Mouse (Mus musculus) heart, embryonic 10.5 days (tissue): ENCODE measurements around the gene Abce1. TPM values are rescaled to one million over a fixed set of nuclear protein-coding genes. Genes with fewer than 3 reads are reported as not detected.
A peak's percentile ranks its signal among the peaks of the same experiment; 100 is the strongest.

ENCODE experiments used
- DNase-seq: peaks from one replicate; pipeline ENCODE4 v3.0.0-alpha.2; 2017; ENCODE audit warnings: low spot score
- H3K27ac ChIP-seq: fragments of 300-500 bp; sonication (generic); 2 replicates; pipeline ENCODE4 v1.5.1; 2016; ENCODE audit warnings: mild to moderate bottlenecking
- H3K27me3 ChIP-seq: fragments of 300-500 bp; sonication (generic); 2 replicates; pipeline ENCODE4 v1.6.1; 2016; ENCODE audit warnings: mild to moderate bottlenecking; ENCODE audit not compliant: poor library complexity, insufficient read depth, severe bottlenecking
- H3K36me3 ChIP-seq: fragments of 300-500 bp; sonication (generic); 2 replicates; pipeline ENCODE4 v1.6.1; 2016; ENCODE audit warnings: mild to moderate bottlenecking, moderate library complexity
- H3K4me1 ChIP-seq: fragments of 300-500 bp; sonication (generic); 2 replicates; pipeline ENCODE4 v1.6.1; 2016; ENCODE audit warnings: mild to moderate bottlenecking
- H3K4me3 ChIP-seq: fragments of 300-500 bp; sonication (generic); 2 replicates; pipeline ENCODE4 v1.5.1; 2016; ENCODE audit warnings: mild to moderate bottlenecking, moderate library complexity
- H3K9me3 ChIP-seq: fragments of 300-500 bp; sonication (generic); 2 replicates; pipeline ENCODE4 v1.6.1; 2016; ENCODE audit warnings: mild to moderate bottlenecking, moderate library complexity
- WGBS: fragments of 180-500 bp; shearing (Covaris S2); methylation state at CpG from one replicate; pipeline ENCODE4 v1.1.7; 2016; 5-methylcytosine and 5-hydroxymethylcytosine counted together
- polyA plus RNA-seq: library from polyadenylated mRNA; unstranded; fragments of >200 nt; fragmentation: Nextera tagmentation; extraction: Ambion mirVana; gene quantifications from 2 replicates; pipeline ENCODE4 v1.2.1, GENCODE M21; 2016

Abce1 gene
- polyA plus RNA-seq, 1 experiment from 2014 or later, result 120 TPM

DNA sequence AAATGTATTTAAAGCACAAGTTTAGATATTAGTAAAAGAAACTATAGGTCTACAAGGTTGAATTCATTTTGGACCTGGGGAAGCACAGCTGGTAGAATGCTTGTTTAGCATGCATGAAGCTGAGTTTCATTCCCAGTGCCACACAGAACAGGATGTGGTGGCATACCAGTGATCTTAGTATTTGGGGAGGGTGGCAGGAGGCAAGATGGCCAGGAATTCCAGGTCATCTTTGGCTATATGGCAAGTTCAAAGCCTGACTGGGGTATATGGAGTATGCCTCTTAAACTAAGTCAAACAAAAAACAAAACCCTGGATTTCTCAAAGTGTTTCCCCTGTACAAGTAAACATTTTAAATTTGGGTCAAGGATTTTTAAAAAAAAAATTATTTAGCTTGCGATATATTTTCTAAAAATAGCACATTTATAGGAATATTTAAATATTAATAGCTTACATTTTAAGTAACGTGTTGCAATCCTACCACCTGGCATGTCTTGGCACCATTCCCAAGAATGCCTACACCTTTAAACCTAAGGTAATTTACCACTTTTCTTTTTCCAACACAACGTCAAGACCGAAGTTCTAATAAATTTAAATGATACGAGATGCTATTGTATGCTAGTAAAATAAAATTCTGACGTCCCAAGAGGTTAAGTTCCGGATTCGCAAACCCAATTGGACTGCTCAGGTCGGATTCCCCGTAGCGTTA is 73.4 kb downstream of the Abce1 start:
- DNase-seq, result no peak
- WGBS, result 11% methylated on average over 11 of the region's 11 CpGs
- Histone ChIP-seq H3K4me1 (peaks cover 15% of the 10 kb centered on the region), H3K4me3 (peak overlapping the region; percentile 97), H3K27ac (peak overlapping the region; percentile 99), H3K36me3 (no peaks in the 10 kb centered on the region), H3K9me3 (0 out of 2 replicates have a peak, but pooled peaks cover 3% of the 10 kb centered on the region), H3K27me3 (no peaks in the 10 kb centered on the region)

DNA sequence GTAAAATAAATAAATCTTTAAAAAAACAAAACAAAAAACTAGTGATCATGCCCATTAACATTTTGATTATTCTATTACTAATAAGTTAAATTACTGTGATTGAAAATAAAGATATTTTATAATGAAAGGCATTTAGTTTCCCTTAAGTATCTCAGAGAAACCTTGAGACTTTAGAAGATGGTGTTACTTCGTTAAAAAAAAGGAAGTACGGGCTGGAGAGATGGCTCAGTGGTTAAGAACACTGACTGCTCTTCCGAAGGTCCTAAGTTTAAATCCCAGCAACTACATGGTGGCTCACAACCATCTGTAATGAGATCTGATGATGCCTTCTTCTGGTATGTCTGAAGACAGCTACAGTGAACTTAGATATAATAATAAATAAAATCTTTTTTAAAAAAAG is 74.3 kb downstream of the Abce1 start:
- WGBS, result 77% methylated on average over 3 of the region's 3 CpGs
- no peaks in the 10 kb centered on the region for H3K36me3 ChIP-seq
- H3K4me3 ChIP-seq, result no peak overlapping the region

DNA sequence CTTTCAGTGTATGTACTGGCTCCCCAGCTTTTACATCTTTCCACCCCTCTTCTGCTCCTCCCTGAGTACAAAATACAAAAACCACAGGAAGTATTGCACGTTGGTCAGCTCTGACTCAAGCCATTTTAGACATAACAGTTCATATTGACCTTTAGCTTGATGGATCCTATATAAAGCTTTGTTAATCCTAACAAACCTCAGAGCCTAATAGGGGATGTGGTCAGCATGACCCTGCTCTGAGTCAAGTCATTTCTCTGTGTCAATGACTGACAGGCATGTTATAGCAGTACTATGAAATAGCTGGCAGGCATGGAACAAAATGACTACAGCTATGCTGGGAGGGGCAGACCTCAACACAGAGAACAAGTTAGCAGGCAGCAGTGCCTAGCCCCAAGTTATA is 75.4 kb downstream of the Abce1 start:
- Histone ChIP-seq H3K27ac (no peak overlapping the region), H3K9me3 (0 out of 2 replicates have a peak, but pooled peaks cover 3% of the 10 kb centered on the region), H3K4me3 (no peak overlapping the region), H3K4me1 (peaks cover 3% of the 10 kb centered on the region; the same call in 1 of the 2 replicates), H3K36me3 (no peaks in the 10 kb centered on the region), H3K27me3 (no peaks in the 10 kb centered on the region)
- 81% methylated on average over 1 of the region's 1 CpGs for WGBS
- no peak for DNase-seq

More for the DNA sequence above, 74.3 kb downstream of the Abce1 start:
- Histone ChIP-seq H3K27ac (no peak overlapping the region), H3K9me3 (0 out of 2 replicates have a peak, but pooled peaks cover 3% of the 10 kb centered on the region), H3K4me1 (peaks cover 8% of the 10 kb centered on the region; the same call in 1 of the 2 replicates), H3K27me3 (no peaks in the 10 kb centered on the region)
- DNase-seq, result no peak

DNA sequence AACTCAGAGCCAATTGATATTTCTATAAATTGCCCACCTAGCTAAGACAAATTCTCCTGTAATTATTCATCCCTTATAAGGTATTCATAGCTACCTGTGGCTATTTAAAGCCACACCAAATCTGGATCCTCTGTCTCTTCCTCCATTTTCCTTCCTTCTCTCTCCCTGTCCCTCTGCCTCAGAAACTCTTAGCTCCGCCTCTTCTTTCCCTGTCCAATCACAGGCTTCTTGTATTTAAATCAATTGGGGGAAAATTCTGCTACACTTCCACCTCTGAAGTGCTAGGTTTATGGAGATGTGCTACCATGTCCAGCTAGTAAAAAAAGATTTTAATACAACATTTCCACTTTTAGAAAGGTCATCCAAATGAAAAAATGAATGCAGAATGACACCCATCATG is 76.0 kb downstream of the Abce1 start:
- no peaks in the 10 kb centered on the region for H3K36me3 ChIP-seq

More for the DNA sequence above, 76.0 kb downstream of the Abce1 start:
- DNase-seq, result no peak
- Histone ChIP-seq H3K4me1 (no peaks in the 10 kb centered on the region), H3K27ac (no peak overlapping the region), H3K9me3 (0 out of 2 replicates have a peak, but pooled peaks cover 3% of the 10 kb centered on the region), H3K4me3 (no peak overlapping the region), H3K27me3 (no peaks in the 10 kb centered on the region)
- 86% methylated on average over 1 of the region's 1 CpGs for WGBS

Other genes with a start within 250 kb of the Abce1 start
- gene Otud4, start 72.1 kb downstream of the Abce1 start, polyA plus RNA-seq, result 18.4 and 21.9 TPM in 2 replicates
- gene Anapc10, start 80 bp upstream of the Abce1 start, polyA plus RNA-seq, result 26.0 and 34.5 TPM in 2 replicates